Mouse (Mus musculus): ENCODE results near the gene Slc22a30.
"Not testable (repeated sequence)": the region's sequence is repeated elsewhere in the genome, so short reads cannot be mapped to it uniquely, and the experiment has no call there.

Gene Slc22a30

GRCm38 (mm10) chr19:8405011-8405410 lies at the start of gene Slc22a30:
TSS of gene Slc22a30 (minus strand) at chr19:8405111.
- DNase-seq, result not testable (repeated sequence)

- peak; percentile 28 to 29 for DNase-seq
These were observed 43.4 kb upstream of the Slc22a30 start for GRCm38 (mm10) chr19:8448321-8448720.

- peak in 1 of 2 experiments; percentile 41 for DNase-seq
These were observed 42.6 kb upstream of the Slc22a30 start for GRCm38 (mm10) chr19:8447516-8447915.

GRCm38 (mm10) chr19:8431051-8431662 lies 26.2 kb upstream of the Slc22a30 start:
- peak; percentile 5 to 10 for DNase-seq

GRCm38 (mm10) chr19:8407290-8408021 lies 2.5 kb upstream of the Slc22a30 start:
- peak; percentile 3 to 16 for DNase-seq

Measured in kidney, postnatal 36 days (tissue).